Mouse (Mus musculus): ENCODE results near the gene Ralgapa1.

DNA sequence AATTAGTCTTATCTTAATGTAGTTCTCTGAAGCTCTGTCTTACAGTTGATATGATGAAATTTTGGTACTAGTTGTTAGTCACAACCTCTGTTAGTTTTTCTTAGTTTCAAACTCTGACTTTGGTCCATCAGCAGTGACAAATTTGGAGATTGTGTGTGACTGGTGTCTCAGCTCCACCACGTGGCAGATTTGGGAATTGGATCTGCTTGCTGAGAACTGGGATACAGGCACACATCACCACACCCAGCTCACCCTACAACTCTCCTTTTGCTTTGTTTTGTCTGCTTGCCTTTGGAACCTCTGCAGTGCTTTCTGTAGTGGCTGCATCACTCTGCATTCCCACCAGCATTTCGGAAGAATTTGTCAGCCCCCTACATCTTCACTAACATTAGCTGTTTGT lies 10.1 kb upstream of the Ralgapa1 start:
- TF ChIP-seq POLR2A (IDR thresholded peaks at IDR 0.05; ENCODE audit: borderline replicate concordance, control insufficient read depth, low read depth, low read length): no peak
- peak; percentile 73 for TF ChIP-seq CTCF (IDR thresholded peaks at IDR 0.05; ENCODE audit: control insufficient read depth, insufficient read depth, low read length)
